Comparison of ENCODE assay signal across 22 mouse cellular contexts in the genomic region with DNA sequence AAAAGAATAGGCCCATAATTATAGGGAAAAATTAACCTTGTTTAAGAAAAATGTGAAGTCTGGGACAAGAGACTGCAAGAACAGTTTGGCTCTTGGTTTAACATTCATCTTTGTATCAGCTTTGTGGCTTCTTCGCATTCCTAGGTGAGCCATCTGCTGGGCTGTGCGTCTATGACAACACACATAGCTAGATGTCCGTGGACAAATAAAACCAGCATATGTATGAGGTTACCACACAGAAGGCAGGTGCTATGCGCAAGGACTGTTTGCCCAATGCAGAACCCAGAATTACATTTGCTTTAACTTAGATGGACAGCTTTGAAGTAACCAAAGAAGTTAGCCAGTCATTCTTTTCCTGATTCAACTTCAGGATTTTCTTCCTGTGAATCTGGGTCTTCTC. TPM values are rescaled to one million over a fixed set of nuclear protein-coding genes. Genes with fewer than 3 reads are reported as not detected.
A peak's percentile ranks its signal among the peaks of the same experiment; 100 is the strongest.
DNase-seq lines count a peak whose midpoint lies in the region; ATAC-seq and TF ChIP-seq lines count a peak whose summit lies in the region.
"Had no signal": no experiment of that assay in that cellular context is flagged by ENCODE, and none has a peak within 500 bp of the region (broad histone marks: within the 10 kb centered on the region; RNA-seq: fewer than 3 reads in every experiment).

No protein-coding gene starts in this region.

- peak; percentile 72; the same call in 1 of the 2 replicates for ATAC-seq in frontal cortex, adult (ENCODE audit: low TSS enrichment)
- ATAC-seq in heart, postnatal 0 days (ENCODE audit: insufficient read depth, low read depth): no peak
- ATAC-seq in heart, embryonic 11.5 days (replicated peaks; ENCODE audit: insufficient number of reproducible peaks, low FRiP score, low TSS enrichment): no peak
- peak; percentile 50 for ATAC-seq in liver, embryonic 16.5 days (ENCODE audit: low read depth)
- no peak for ATAC-seq in liver, embryonic 11.5 days (replicated peaks; ENCODE audit: low FRiP score)
- ATAC-seq: liver, embryonic 12.5 days had no signal

- H3K4me3 ChIP-seq in heart, postnatal 0 days (ENCODE audit: low read depth, low read length): no peak overlapping the region
- no peak overlapping the region for H3K4me3 ChIP-seq in heart, embryonic 11.5 days (ENCODE audit: low read depth, low read length)
- no peak overlapping the region for H3K4me3 ChIP-seq in liver, embryonic 16.5 days (ENCODE audit: low read depth, low read length)
- no peak overlapping the region for H3K4me3 ChIP-seq in liver, embryonic 11.5 days (ENCODE audit: low read depth, low read length)
- H3K4me3 ChIP-seq: embryonic facial prominence, embryonic 15.5 days; hindbrain, embryonic 12.5 days; limb, embryonic 10.5 days; liver, embryonic 12.5 days; lung, embryonic 15.5 days; neural tube, embryonic 13.5 days had no signal

- H3K36me3 ChIP-seq in heart, postnatal 0 days (replicated peaks; ENCODE audit: control insufficient read depth, insufficient read depth, low read length): peaks cover 4% of the 10 kb centered on the region; the same call in 1 of the 2 replicates
- no peaks in the 10 kb centered on the region for H3K36me3 ChIP-seq in heart, embryonic 11.5 days (ENCODE audit: control insufficient read depth, insufficient read depth, low read length)
- H3K36me3 ChIP-seq in liver, embryonic 16.5 days (ENCODE audit: control insufficient read depth, insufficient read depth): no peaks in the 10 kb centered on the region
- no peaks in the 10 kb centered on the region for H3K36me3 ChIP-seq in liver, embryonic 11.5 days (ENCODE audit: control insufficient read depth, insufficient read depth, low read length)
- H3K36me3 ChIP-seq: embryonic facial prominence, embryonic 15.5 days; G1E; hindbrain, embryonic 12.5 days; limb, embryonic 10.5 days; liver, embryonic 12.5 days; lung, embryonic 15.5 days; neural tube, embryonic 13.5 days had no signal

- no peak overlapping the region for H3K9ac ChIP-seq in heart, postnatal 0 days (replicated peaks; ENCODE audit: low read depth, low read length)
- H3K9ac ChIP-seq in heart, embryonic 11.5 days (ENCODE audit: low read depth, low read length): no peak overlapping the region
- no peak overlapping the region for H3K9ac ChIP-seq in liver, embryonic 16.5 days (ENCODE audit: low read depth, low read length)
- H3K9ac ChIP-seq in liver, embryonic 11.5 days (ENCODE audit: low read depth, low read length): no peak overlapping the region
- H3K9ac ChIP-seq: embryonic facial prominence, embryonic 15.5 days; hindbrain, embryonic 12.5 days; liver, embryonic 12.5 days; lung, embryonic 15.5 days; neural tube, embryonic 13.5 days had no signal

- no peak for TF ChIP-seq CTCF in heart, postnatal 0 days (IDR thresholded peaks at IDR 0.05; ENCODE audit: low read depth)

- H3K4me1 ChIP-seq in heart, postnatal 0 days (ENCODE audit: control insufficient read depth, insufficient read depth): peaks cover 60% of the 10 kb centered on the region
- peaks cover 36% of the 10 kb centered on the region for H3K4me1 ChIP-seq in heart, embryonic 11.5 days (ENCODE audit: control insufficient read depth, insufficient read depth, low read length)
- no peaks in the 10 kb centered on the region for H3K4me1 ChIP-seq in liver, embryonic 16.5 days (ENCODE audit: control insufficient read depth, low read depth, low read length)
- no peaks in the 10 kb centered on the region for H3K4me1 ChIP-seq in liver, embryonic 11.5 days (replicated peaks; ENCODE audit: control insufficient read depth, insufficient read depth, low read length)
- H3K4me1 ChIP-seq: embryonic facial prominence, embryonic 15.5 days; hindbrain, embryonic 12.5 days; liver, embryonic 12.5 days had no signal

- DNase-seq in frontal cortex, postnatal 36 days (ENCODE audit: low spot score in 2 of 2): no peak
- DNase-seq in heart, postnatal 0 days (ENCODE audit: low spot score): no peak
- no peak for DNase-seq in liver, embryonic 11.5 days (ENCODE audit: low spot score)
- DNase-seq in yolk sac, embryonic 10.5 days (ENCODE audit: low spot score): peak; percentile 11
- no peak for DNase-seq in left cerebral cortex, adult 18-20 months (ENCODE audit: low spot score in 2 of 2)
- DNase-seq: adrenal gland, postnatal 25 days; cerebellum, adult 11-12 months; embryo, embryonic 11 days; heart, adult 11 months; kidney, postnatal 10 days; lung, postnatal 4 days; right cerebral cortex, adult 18-20 months had no signal

- peak overlapping the region; percentile 55 for H3K27ac ChIP-seq in heart, postnatal 0 days (ENCODE audit: low read depth)
- H3K27ac ChIP-seq in heart, embryonic 11.5 days (ENCODE audit: low read depth, low read length): no peak overlapping the region
- no peak overlapping the region for H3K27ac ChIP-seq in liver, embryonic 16.5 days (ENCODE audit: low read length)
- H3K27ac ChIP-seq in liver, embryonic 11.5 days (ENCODE audit: low read depth, low read length): no peak overlapping the region
- H3K27ac ChIP-seq: embryonic facial prominence, embryonic 15.5 days; hindbrain, embryonic 12.5 days; limb, embryonic 10.5 days; liver, embryonic 12.5 days; lung, embryonic 15.5 days; neural tube, embryonic 13.5 days had no signal

- H3K9me3 ChIP-seq in heart, postnatal 0 days (replicated peaks; ENCODE audit: control insufficient read depth, low read length): no peaks in the 10 kb centered on the region
- H3K9me3 ChIP-seq in heart, embryonic 11.5 days (replicated peaks; ENCODE audit: control insufficient read depth, low read length): no peaks in the 10 kb centered on the region
- no peaks in the 10 kb centered on the region for H3K9me3 ChIP-seq in liver, embryonic 16.5 days (replicated peaks; ENCODE audit: control insufficient read depth, low read length)
- no peaks in the 10 kb centered on the region for H3K9me3 ChIP-seq in liver, embryonic 11.5 days (ENCODE audit: control insufficient read depth, low read length)
- H3K9me3 ChIP-seq: embryonic facial prominence, embryonic 15.5 days; hindbrain, embryonic 12.5 days; limb, embryonic 10.5 days; liver, embryonic 12.5 days; lung, embryonic 15.5 days; neural tube, embryonic 13.5 days had no signal

- H3K4me2 ChIP-seq in heart, postnatal 0 days (ENCODE audit: low read depth, low read length): no peak overlapping the region
- H3K4me2 ChIP-seq in heart, embryonic 11.5 days: no peak overlapping the region
- H3K4me2 ChIP-seq in liver, embryonic 16.5 days (ENCODE audit: low read depth, low read length): no peak overlapping the region
- no peak overlapping the region for H3K4me2 ChIP-seq in liver, embryonic 11.5 days
- H3K4me2 ChIP-seq: embryonic facial prominence, embryonic 15.5 days; hindbrain, embryonic 12.5 days; liver, embryonic 12.5 days; lung, embryonic 15.5 days; neural tube, embryonic 13.5 days had no signal

- H3K27me3 ChIP-seq in heart, postnatal 0 days (ENCODE audit: control insufficient read depth, insufficient read depth, low read length): no peaks in the 10 kb centered on the region
- H3K27me3 ChIP-seq in heart, embryonic 11.5 days (ENCODE audit: control insufficient read depth, insufficient read depth, low read length): no peaks in the 10 kb centered on the region
- H3K27me3 ChIP-seq in liver, embryonic 16.5 days (ENCODE audit: control insufficient read depth, insufficient read depth, low read depth, low read length): no peaks in the 10 kb centered on the region
- no peaks in the 10 kb centered on the region for H3K27me3 ChIP-seq in liver, embryonic 11.5 days (replicated peaks; ENCODE audit: control insufficient read depth, insufficient read depth, low read length)
- H3K27me3 ChIP-seq: embryonic facial prominence, embryonic 15.5 days; hindbrain, embryonic 12.5 days; liver, embryonic 12.5 days; lung, embryonic 15.5 days; neural tube, embryonic 13.5 days had no signal

- 55% methylated on average over 4 of the region's 4 CpGs for WGBS in heart, postnatal 0 days
- WGBS in heart, embryonic 11.5 days (ENCODE audit: insufficient replicate concordance): 64% methylated on average over 4 of the region's 4 CpGs
- 53% methylated on average over 4 of the region's 4 CpGs for WGBS in liver, embryonic 16.5 days (ENCODE audit: insufficient replicate concordance)
- 81% methylated on average over 4 of the region's 4 CpGs for WGBS in liver, embryonic 11.5 days

- TF ChIP-seq EP300 in heart, postnatal 0 days (IDR thresholded peaks at IDR 0.05; ENCODE audit: low read depth): no peak

RNA-seq across cellular contexts. Expression of gene Ppargc1a, which starts 26.7 kb away (rescaled TPM):
- total RNA-seq in heart, postnatal 0 days (2014; rRNA removed; ENCODE audit: low replicate concordance): 50.8 and 69.1 TPM in 2 replicates
- 51.8 and 61.4 TPM in 2 replicates for polyA plus RNA-seq in heart, postnatal 0 days (2015; fragmentation: Nextera tagmentation; extraction: Ambion mirVana)
- 40.1 and 44.6 TPM in 2 replicates for polyA plus RNA-seq in heart, embryonic 11.5 days (2014; fragmentation: Nextera tagmentation; extraction: Ambion mirVana)
- 3.5 and 4.3 TPM in 2 replicates for polyA plus RNA-seq in liver, embryonic 16.5 days (2015; fragmentation: Nextera tagmentation; extraction: Ambion mirVana)
- polyA plus RNA-seq in liver, embryonic 11.5 days (2014; fragmentation: Nextera tagmentation; extraction: Ambion mirVana): 3.2 and 3.4 TPM in 2 replicates
- 10 to 100 TPM; 43.6 to 51.2 TPM for total RNA-seq in left cerebral cortex, adult 18-20 months (2021)
- polyA plus RNA-seq: G1E had no signal

Comparison
In these comparisons a context has a peak if more than half of its experiments do, and no peak if none do; other contexts are left out.
1. ATAC-seq: peak in frontal cortex, adult (single experiment) and liver, embryonic 16.5 days (single experiment); none in heart, postnatal 0 days (single experiment), heart, embryonic 11.5 days (single experiment) and liver, embryonic 11.5 days (single experiment).